Mouse (Mus musculus) splenic B cell, adult 2 months (primary cell): ENCODE measurements around the gene Lamb1.

Experiments used
- DNase-seq: peaks from one replicate; pipeline ENCODE4 v3.0.0-alpha.2; 2011; ENCODE audit warnings: low read depth, low spot score
- H3K27me3 ChIP-seq: 2 replicates; pipeline ENCODE4 v1.6.1; 2012; ENCODE audit warnings: mild to moderate bottlenecking, low read length, moderate library complexity, mixed read lengths; ENCODE audit not compliant: control insufficient read depth, poor library complexity, insufficient read depth, severe bottlenecking
- H3K36me3 ChIP-seq: 2 replicates; pipeline ENCODE4 v1.6.1; 2012; ENCODE audit warnings: mild to moderate bottlenecking, low read length, moderate library complexity, mixed read lengths; ENCODE audit not compliant: control insufficient read depth, poor library complexity, insufficient read depth, severe bottlenecking

Gene Lamb1

GRCm38 (mm10) chr12:31350191-31350943 is 85.3 kb downstream of the Lamb1 start:
- Histone ChIP-seq H3K27me3 (no peaks in the 10 kb centered on the region), H3K36me3 (peaks cover 5% of the 10 kb centered on the region; the same call in 1 of the 2 replicates)
- DNase-seq, result peak; percentile 17

DNA sequence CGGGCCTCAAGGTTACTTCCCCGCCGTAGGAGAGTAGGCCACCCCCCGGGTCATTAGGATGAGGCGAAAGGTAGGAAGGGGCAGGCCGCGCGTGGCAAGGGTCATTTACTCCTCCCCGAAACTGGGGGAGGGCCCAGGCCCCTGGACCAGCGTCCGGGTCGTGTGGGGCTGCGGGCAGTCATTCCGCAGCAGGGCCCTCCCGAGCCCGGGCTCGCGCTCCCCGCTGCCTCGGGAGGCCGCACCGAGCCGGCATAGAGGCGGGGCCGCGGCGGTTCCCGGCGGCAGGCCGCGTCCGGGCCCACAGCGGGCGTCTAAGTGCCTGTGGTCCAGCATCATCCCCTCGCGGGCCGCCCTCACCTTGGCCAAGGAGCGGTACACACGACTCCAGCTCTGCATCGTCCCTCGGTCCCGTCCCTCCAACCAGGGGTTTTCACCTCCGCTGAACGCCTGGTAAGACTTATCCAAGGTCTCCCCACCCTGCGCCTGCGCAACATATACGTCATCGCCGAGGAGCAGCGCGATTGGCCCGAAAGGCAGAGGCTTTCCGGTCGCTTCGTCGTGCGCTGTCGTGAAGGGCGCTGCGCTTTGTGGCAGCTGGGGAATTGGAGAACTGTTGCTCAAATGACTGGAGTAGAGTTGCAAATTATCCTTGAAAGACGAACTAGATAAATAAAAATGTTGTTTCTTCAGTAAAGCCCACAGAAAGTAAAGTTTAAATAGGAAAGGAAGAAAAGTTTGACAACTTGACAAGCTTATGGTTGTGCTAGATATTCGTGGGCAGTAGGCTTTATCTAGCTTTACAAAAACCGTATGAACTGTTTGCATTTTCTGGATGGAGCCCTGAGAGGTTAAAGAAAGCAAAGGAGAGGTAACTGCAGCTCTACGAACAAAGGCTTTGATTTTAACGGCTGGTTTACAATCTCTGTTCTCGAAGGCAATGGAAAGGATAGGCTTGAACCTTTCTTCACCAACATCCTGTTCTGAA is 86.2 kb downstream of the Lamb1 start, which contains the start of gene Dld:
TSS of gene Dld (minus strand) at position 510 of the 985 bp plus-strand sequence.
- DNase-seq, result peak; percentile 96
- Histone ChIP-seq H3K36me3 (peaks cover 5% of the 10 kb centered on the region; the same call in 1 of the 2 replicates), H3K27me3 (no peaks in the 10 kb centered on the region)

GRCm38 (mm10) chr12:31366428-31366827 is 101.4 kb downstream of the Lamb1 start:
- no peak for DNase-seq
- no peaks in the 10 kb centered on the region for H3K27me3 ChIP-seq
- H3K36me3 ChIP-seq, result no peaks in the 10 kb centered on the region

- Histone ChIP-seq H3K27me3 (no peaks in the 10 kb centered on the region), H3K36me3 (no peaks in the 10 kb centered on the region)
- DNase-seq, result no peak
These were observed 102.7 kb downstream of the Lamb1 start for GRCm38 (mm10) chr12:31367721-31368120.

GRCm38 (mm10) chr12:31369118-31369517 is 104.1 kb downstream of the Lamb1 start:
- no peak for DNase-seq
- H3K36me3 ChIP-seq, result no peaks in the 10 kb centered on the region
- H3K27me3 ChIP-seq, result no peaks in the 10 kb centered on the region

DNA sequence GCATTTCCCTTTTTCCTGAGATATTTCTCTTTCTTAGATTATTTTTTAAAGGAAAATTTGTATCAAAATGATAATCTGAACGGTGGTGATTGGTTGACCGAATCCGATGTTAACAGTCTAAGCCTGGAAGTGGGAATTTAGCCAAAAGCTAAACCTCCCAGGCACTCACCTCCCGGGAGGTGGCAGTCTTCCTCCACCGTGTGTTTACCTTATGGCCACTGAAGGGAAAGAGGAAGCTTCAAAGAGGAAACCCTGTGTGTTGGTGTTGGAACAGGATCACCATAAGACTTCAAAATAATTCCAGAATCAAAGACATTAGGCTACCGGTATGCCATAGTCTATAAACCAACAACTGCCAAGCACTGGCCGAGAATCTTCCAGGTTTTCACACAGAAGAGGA is 104.6 kb downstream of the Lamb1 start:
- Histone ChIP-seq H3K36me3 (no peaks in the 10 kb centered on the region), H3K27me3 (no peaks in the 10 kb centered on the region)
- DNase-seq, result no peak

DNA sequence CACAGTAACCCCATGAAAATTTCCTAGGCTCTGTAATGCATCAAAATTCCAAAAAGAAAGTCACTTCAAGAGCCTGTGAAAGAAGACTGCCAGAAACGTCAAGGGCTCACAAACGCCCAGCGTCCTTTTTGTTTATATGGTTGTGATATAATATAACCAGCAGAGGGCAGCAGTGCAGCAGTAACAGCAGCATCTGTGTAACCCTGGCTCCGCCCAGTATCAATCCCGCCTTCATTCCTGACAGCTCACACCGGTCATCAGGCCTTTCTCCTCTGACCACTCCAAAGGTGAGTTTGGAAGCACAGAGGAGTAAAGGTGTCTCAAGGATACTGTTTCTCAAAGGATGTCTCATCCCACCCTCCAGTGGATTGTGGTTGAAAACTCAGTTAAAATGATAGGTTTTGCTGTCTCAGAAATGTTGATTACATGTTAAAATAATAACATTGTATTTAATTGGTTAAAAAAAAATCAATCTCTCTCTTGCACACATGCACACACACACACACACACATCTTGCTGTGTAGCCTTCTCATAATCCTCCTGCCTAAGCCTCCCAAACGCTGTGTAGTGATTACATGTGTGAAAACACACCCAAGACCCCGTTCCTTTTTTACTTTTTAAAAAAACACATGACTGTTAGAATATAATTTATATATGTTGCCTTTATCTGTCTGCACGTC is 109.7 kb downstream of the Lamb1 start:
- no peaks in the 10 kb centered on the region for H3K27me3 ChIP-seq
- DNase-seq, result peak; percentile 68
- H3K36me3 ChIP-seq, result no peaks in the 10 kb centered on the region

- Histone ChIP-seq H3K27me3 (no peaks in the 10 kb centered on the region), H3K36me3 (no peaks in the 10 kb centered on the region)
- no peak for DNase-seq
These were observed 110.2 kb downstream of the Lamb1 start for GRCm38 (mm10) chr12:31375283-31375615.

DNA sequence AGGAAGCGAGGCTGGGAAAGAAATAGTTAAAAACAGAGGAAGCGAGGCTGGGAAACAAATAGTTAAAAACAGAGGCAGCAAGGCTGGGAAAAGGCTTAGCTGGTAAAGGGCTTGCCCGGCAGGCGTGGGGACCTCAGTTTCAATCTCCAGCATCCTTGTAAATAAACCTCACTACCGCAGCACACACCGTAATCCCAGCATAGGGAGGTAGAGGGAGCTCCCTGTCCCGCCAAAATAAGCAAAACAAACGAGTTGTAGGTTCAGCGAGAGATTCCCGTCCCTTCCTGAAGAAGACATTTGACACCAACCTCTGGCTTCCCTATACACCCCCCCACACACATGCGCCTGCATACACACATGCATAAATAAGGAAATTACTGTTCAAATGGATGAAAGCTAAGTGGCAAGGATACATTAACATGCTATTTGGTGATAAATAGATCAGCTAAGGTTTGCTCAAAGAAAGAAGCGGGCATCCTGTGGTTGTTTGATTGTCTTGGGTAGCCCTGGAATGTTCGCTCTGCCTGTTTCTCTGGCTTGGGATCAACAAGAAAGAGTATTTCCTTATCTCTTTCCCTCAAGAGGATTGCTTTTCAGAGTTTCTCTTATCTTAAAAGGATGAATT is 111.4 kb downstream of the Lamb1 start:
- no peaks in the 10 kb centered on the region for H3K36me3 ChIP-seq
- no peak for DNase-seq
- H3K27me3 ChIP-seq, result no peaks in the 10 kb centered on the region

DNA sequence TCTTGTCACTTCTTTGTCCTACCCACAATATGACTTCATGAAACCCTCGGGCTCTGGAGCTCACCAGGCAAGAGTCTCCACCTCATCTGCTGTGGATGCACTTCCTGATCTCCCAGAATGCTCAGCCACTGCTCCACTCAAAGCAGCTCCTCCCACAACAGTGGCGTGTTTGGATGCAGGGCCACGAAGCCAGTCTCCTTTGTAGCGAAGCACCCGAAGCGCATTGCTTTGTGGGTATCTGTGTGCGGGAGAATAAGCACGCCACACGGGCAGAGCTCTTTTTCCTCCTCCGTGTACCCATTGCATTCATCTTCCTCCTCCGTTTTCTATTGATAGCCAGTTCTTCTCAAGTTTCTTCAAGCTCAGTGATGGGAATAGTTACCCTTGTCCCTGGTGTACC is 112.2 kb downstream of the Lamb1 start:
- Histone ChIP-seq H3K27me3 (no peaks in the 10 kb centered on the region), H3K36me3 (no peaks in the 10 kb centered on the region)
- DNase-seq, result no peak
